Mouse (Mus musculus): Measurements from ENCODE around the gene Elfn1. TPM values are rescaled to one million over a fixed set of nuclear protein-coding genes. Genes with fewer than 3 reads are reported as not detected.

Gene Elfn1
- polyA plus RNA-seq, 1 experiment from 2014 or later = 0.73 TPM

DNA sequence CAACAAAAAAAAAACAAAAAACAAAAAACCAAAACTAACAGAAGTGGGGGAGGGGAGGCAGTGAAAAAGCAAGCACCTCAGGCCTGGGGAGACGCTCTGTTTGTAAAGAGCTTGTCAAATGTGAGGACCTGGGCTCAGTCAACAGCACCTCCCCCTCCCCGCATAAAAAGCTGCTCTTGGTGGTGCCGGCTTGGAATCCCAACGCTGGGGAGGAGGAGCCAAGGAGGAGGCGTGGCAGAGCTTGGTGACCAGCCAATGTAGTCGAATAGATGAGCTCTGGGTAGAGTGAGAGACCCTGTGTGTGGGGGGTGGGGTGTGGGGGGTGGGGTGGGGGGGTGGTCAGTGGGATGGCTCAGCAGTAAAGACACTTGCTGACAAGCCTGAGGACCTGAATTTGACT is 91.2 kb downstream of the Elfn1 start:
- Histone ChIP-seq H3K27ac (no peak overlapping the region), H3K9me3 (no peaks in the 10 kb centered on the region), H3K4me1 (no peaks in the 10 kb centered on the region; the same call in 1 of the 2 replicates), H3K36me3 (no peaks in the 10 kb centered on the region), H3K4me3 (no peak overlapping the region), H3K27me3 (ENCODE audit: insufficient read depth, poor library complexity, severe bottlenecking) (no peaks in the 10 kb centered on the region)
- WGBS = 24% methylated on average over 6 of the region's 6 CpGs
- DNase-seq (ENCODE audit: low spot score) = no peak

GRCm38 (mm10) chr5:140002541-140002940 is 94.8 kb downstream of the Elfn1 start:
- WGBS = 59% methylated on average over 3 of the region's 3 CpGs

DNA sequence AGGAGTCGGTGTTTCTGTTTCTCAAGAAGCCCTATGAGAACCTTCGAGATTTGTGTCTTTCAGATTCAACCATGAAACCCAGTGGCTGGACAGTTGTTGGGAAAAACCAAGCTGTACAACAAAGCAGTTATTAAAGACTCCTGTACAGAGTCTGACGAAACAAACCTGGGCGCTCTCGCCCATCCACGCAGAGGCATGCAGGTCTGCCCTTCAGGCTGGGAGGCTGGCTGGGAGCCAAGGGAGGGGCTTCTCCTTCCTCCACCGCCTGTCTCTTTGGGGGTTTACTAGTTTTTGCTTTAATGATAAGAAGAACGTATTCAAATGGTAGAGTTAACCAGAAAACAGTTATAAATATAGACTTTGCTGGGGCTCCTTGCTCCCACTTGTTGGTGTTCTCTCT is 99.1 kb downstream of the Elfn1 start:
- DNase-seq (ENCODE audit: low spot score) = no peak

More at GRCm38 (mm10) chr5:140002541-140002940, 94.8 kb downstream of the Elfn1 start:
- H3K4me3 ChIP-seq = no peak overlapping the region
- 0 out of 2 replicates have a peak, but pooled peaks cover 2% of the 10 kb centered on the region for H3K36me3 ChIP-seq
- DNase-seq (ENCODE audit: low spot score) = no peak
- no peaks in the 10 kb centered on the region for H3K9me3 ChIP-seq
- H3K27ac ChIP-seq = no peak overlapping the region
- peaks cover 4% of the 10 kb centered on the region for H3K4me1 ChIP-seq
- no peaks in the 10 kb centered on the region for H3K27me3 ChIP-seq (ENCODE audit: insufficient read depth, poor library complexity, severe bottlenecking)

GRCm38 (mm10) chr5:140007656-140008522 is 100.1 kb downstream of the Elfn1 start:
- DNase-seq (ENCODE audit: low spot score) = no peak
- H3K27me3 ChIP-seq (ENCODE audit: insufficient read depth, poor library complexity, severe bottlenecking) = no peaks in the 10 kb centered on the region
- WGBS = 40% methylated on average over 9 of the region's 9 CpGs

More for the DNA sequence above, 99.1 kb downstream of the Elfn1 start:
- no peak overlapping the region for H3K27ac ChIP-seq
- no peaks in the 10 kb centered on the region for H3K9me3 ChIP-seq
- H3K36me3 ChIP-seq = peaks cover 10% of the 10 kb centered on the region; the same call in 1 of the 2 replicates
- no peak overlapping the region for H3K4me3 ChIP-seq
- 70% methylated on average over 8 of the region's 8 CpGs for WGBS
- H3K4me1 ChIP-seq = peaks cover 13% of the 10 kb centered on the region
- no peaks in the 10 kb centered on the region for H3K27me3 ChIP-seq (ENCODE audit: insufficient read depth, poor library complexity, severe bottlenecking)

GRCm38 (mm10) chr5:140008523-140008806 is 100.7 kb downstream of the Elfn1 start:
- H3K36me3 ChIP-seq = peaks cover 10% of the 10 kb centered on the region; the same call in 1 of the 2 replicates
- peaks cover 23% of the 10 kb centered on the region for H3K4me1 ChIP-seq
- 69% methylated on average over 5 of the region's 5 CpGs for WGBS
- no peak overlapping the region for H3K27ac ChIP-seq
- no peaks in the 10 kb centered on the region for H3K27me3 ChIP-seq (ENCODE audit: insufficient read depth, poor library complexity, severe bottlenecking)
- H3K9me3 ChIP-seq = no peaks in the 10 kb centered on the region
- no peak for DNase-seq (ENCODE audit: low spot score)
- no peak overlapping the region for H3K4me3 ChIP-seq

More at GRCm38 (mm10) chr5:140007656-140008522, 100.1 kb downstream of the Elfn1 start:
- Histone ChIP-seq H3K4me3 (no peak overlapping the region), H3K36me3 (peaks cover 10% of the 10 kb centered on the region; the same call in 1 of the 2 replicates), H3K9me3 (no peaks in the 10 kb centered on the region), H3K4me1 (peaks cover 18% of the 10 kb centered on the region), H3K27ac (no peak overlapping the region)

DNA sequence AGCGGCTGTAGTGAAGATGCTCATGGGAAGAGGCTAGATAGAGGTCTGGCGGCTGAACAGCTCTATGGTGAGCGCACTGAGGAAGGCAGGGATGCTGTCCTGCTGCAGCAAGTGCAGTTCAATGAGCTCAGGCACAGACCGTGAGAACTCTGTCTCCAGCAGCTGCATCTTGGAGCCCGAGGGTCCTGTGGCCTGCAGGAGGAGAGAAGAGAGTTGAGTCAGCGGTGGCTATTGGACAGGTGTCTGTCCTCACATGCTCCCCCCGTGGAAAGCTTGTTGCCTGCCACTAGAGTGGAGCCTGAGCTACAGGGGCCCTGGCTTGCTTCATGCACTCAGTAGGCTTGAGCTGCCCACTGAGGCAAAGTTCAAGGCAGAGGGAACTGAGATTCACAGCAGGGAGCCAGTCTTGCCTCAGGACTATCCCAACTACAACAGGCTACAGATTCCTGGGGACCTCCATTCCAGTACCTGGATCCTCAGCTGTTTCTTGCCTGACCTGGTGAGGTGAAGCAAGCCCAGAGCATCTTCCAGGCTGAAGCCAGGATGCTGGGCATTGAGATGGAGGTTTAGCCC is 101.4 kb downstream of the Elfn1 start:
- peaks cover 30% of the 10 kb centered on the region for H3K4me1 ChIP-seq
- H3K27me3 ChIP-seq (ENCODE audit: insufficient read depth, poor library complexity, severe bottlenecking) = no peaks in the 10 kb centered on the region
- 74% methylated on average over 7 of the region's 7 CpGs for WGBS
- H3K9me3 ChIP-seq = no peaks in the 10 kb centered on the region
- no peak for DNase-seq (ENCODE audit: low spot score)
- peaks cover 10% of the 10 kb centered on the region; the same call in 1 of the 2 replicates for H3K36me3 ChIP-seq
- H3K4me3 ChIP-seq = no peak overlapping the region
- no peak overlapping the region for H3K27ac ChIP-seq

- WGBS = 61% methylated on average over 3 of the region's 3 CpGs
- DNase-seq (ENCODE audit: low spot score) = no peak
Measured at GRCm38 (mm10) chr5:140010405-140010804, 102.7 kb downstream of the Elfn1 start.

GRCm38 (mm10) chr5:140012286-140012967 is 104.7 kb downstream of the Elfn1 start:
- no peaks in the 10 kb centered on the region for H3K27me3 ChIP-seq (ENCODE audit: insufficient read depth, poor library complexity, severe bottlenecking)
- no peak overlapping the region for H3K4me3 ChIP-seq
- H3K27ac ChIP-seq = no peak overlapping the region
- no peaks in the 10 kb centered on the region for H3K9me3 ChIP-seq
- H3K36me3 ChIP-seq = peaks cover 9% of the 10 kb centered on the region; the same call in 1 of the 2 replicates
- no peak for DNase-seq (ENCODE audit: low spot score)
- peaks cover 45% of the 10 kb centered on the region for H3K4me1 ChIP-seq
- 85% methylated on average over 12 of the region's 12 CpGs for WGBS

More at GRCm38 (mm10) chr5:140010405-140010804, 102.7 kb downstream of the Elfn1 start:
- Histone ChIP-seq H3K36me3 (peaks cover 10% of the 10 kb centered on the region; the same call in 1 of the 2 replicates), H3K9me3 (no peaks in the 10 kb centered on the region), H3K27ac (no peak overlapping the region), H3K4me3 (no peak overlapping the region), H3K4me1 (peaks cover 37% of the 10 kb centered on the region), H3K27me3 (ENCODE audit: insufficient read depth, poor library complexity, severe bottlenecking) (no peaks in the 10 kb centered on the region)

GRCm38 (mm10) chr5:140013652-140014051 is 105.9 kb downstream of the Elfn1 start:
- Histone ChIP-seq H3K27ac (peak overlapping the region; percentile 59; the same call in 1 of the 2 replicates), H3K9me3 (no peaks in the 10 kb centered on the region), H3K4me1 (peaks cover 34% of the 10 kb centered on the region), H3K4me3 (no peak overlapping the region), H3K36me3 (0 out of 2 replicates have a peak, but pooled peaks cover 3% of the 10 kb centered on the region), H3K27me3 (ENCODE audit: insufficient read depth, poor library complexity, severe bottlenecking) (no peaks in the 10 kb centered on the region)
- DNase-seq (ENCODE audit: low spot score) = no peak
- WGBS = 58% methylated on average over 5 of the region's 5 CpGs

GRCm38 (mm10) chr5:140016896-140017295 is 109.2 kb downstream of the Elfn1 start:
- no peak overlapping the region for H3K4me3 ChIP-seq
- H3K4me1 ChIP-seq = peaks cover 44% of the 10 kb centered on the region
- no peaks in the 10 kb centered on the region for H3K9me3 ChIP-seq
- no peak overlapping the region for H3K27ac ChIP-seq
- no peak for DNase-seq (ENCODE audit: low spot score)
- H3K36me3 ChIP-seq = no peaks in the 10 kb centered on the region
- no peaks in the 10 kb centered on the region for H3K27me3 ChIP-seq (ENCODE audit: insufficient read depth, poor library complexity, severe bottlenecking)
- 92% methylated on average over 1 of the region's 1 CpGs for WGBS

DNA sequence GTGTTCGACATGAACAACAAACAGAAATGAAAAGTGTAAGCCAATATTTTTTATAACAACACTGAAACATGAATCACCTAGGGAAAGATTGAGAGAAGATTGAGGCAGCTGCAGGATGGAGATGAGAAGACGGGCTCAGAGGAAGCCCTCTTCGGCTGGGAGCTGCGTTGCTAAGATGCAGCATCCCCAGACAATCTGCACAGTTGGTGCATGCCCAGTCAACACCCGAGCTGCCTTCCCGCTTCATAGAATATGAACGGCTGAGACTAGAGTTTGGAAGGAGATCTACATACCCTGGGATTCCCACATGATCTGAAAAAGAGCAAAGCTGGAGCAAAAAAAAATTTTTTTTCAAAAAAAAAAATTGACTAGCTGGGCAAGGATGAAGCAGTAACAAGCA is 111.0 kb downstream of the Elfn1 start:
- H3K36me3 ChIP-seq = no peaks in the 10 kb centered on the region
- no peaks in the 10 kb centered on the region for H3K9me3 ChIP-seq
- H3K4me3 ChIP-seq = no peak overlapping the region
- no peaks in the 10 kb centered on the region for H3K27me3 ChIP-seq (ENCODE audit: insufficient read depth, poor library complexity, severe bottlenecking)
- peaks cover 34% of the 10 kb centered on the region for H3K4me1 ChIP-seq
- H3K27ac ChIP-seq = no peak overlapping the region
- 88% methylated on average over 7 of the region's 7 CpGs for WGBS
- no peak for DNase-seq (ENCODE audit: low spot score)

- Histone ChIP-seq H3K4me1 (peaks cover 26% of the 10 kb centered on the region), H3K9me3 (no peaks in the 10 kb centered on the region), H3K36me3 (no peaks in the 10 kb centered on the region), H3K4me3 (no peak overlapping the region), H3K27ac (no peak overlapping the region), H3K27me3 (ENCODE audit: insufficient read depth, poor library complexity, severe bottlenecking) (no peaks in the 10 kb centered on the region)
- no peak for DNase-seq (ENCODE audit: low spot score)
- WGBS = 90% methylated on average over 1 of the region's 1 CpGs
Measured at GRCm38 (mm10) chr5:140019616-140020015, 111.9 kb downstream of the Elfn1 start.

DNA sequence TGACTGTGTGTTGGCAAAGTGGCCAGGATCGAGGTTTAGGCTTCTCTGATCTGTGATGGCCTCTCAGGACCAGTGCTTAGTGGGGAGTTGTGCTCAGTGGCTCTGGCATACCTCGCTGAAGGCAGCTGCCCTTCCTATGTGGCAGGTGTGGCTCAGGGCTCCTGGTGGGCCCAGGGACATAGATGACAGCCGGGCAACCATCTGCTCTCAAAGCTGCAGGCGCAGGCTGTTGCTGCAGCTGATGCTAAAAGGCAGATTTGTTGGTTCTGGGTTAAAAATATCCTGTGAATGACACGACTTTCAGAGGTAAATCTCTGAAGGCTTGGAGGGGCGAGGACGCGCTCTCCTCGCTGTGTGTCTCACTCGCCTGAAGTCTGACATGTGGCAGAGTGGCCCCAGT is 114.0 kb downstream of the Elfn1 start:
- no peaks in the 10 kb centered on the region for H3K27me3 ChIP-seq (ENCODE audit: insufficient read depth, poor library complexity, severe bottlenecking)

More for the DNA sequence above, 114.0 kb downstream of the Elfn1 start:
- Histone ChIP-seq H3K4me1 (peaks cover 13% of the 10 kb centered on the region; the same call in 1 of the 2 replicates), H3K9me3 (no peaks in the 10 kb centered on the region), H3K4me3 (no peak overlapping the region), H3K36me3 (no peaks in the 10 kb centered on the region), H3K27ac (no peak overlapping the region)
- DNase-seq (ENCODE audit: low spot score) = no peak
- WGBS = 76% methylated on average over 10 of the region's 10 CpGs
